Mouse (Mus musculus): Measurements from ENCODE around the gene Zbtb48.

GRCm38 (mm10) chr4:151999481-151999880, 28.0 kb downstream of the Zbtb48 start:
- TF ChIP-seq CTCF (conservative IDR thresholded peaks at IDR 0.05; ENCODE audit: low read length) = no peak
- TF ChIP-seq NANOG (IDR thresholded peaks at IDR 0.05; ENCODE audit: borderline replicate concordance, low read length) = no peak
- no peak for TF ChIP-seq POU5F1 (IDR thresholded peaks at IDR 0.05; ENCODE audit: borderline replicate concordance, low read length)
